Mouse (Mus musculus): ENCODE data around the gene Aph1a. TPM values are rescaled to one million over a fixed set of nuclear protein-coding genes. Genes with fewer than 3 reads are reported as not detected.

Gene Aph1a
- polyA plus RNA-seq, 1 experiment from 2014 or later: 36.6 TPM

DNA sequence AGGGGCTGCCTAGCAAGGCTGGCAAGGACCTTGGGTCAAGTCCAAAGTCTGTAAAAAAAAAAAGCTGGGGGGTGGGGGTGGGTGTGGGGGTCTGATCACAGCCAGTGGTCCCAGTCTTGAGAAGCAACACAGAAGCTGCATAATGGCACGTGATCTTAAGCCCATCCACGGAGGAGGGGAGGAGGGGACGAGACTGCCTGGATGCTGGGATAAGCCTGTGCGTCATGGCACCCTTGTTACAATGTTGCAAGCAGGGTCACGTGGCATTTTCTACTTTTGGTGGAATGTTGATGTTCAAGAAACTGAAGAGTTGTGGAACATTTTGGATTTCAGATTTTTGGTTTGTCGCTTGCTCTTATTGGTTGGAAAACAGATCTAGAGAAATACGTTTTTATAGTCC is 49.5 kb downstream of the Aph1a start:
- 96% methylated on average over 7 of the region's 7 CpGs for WGBS

DNA sequence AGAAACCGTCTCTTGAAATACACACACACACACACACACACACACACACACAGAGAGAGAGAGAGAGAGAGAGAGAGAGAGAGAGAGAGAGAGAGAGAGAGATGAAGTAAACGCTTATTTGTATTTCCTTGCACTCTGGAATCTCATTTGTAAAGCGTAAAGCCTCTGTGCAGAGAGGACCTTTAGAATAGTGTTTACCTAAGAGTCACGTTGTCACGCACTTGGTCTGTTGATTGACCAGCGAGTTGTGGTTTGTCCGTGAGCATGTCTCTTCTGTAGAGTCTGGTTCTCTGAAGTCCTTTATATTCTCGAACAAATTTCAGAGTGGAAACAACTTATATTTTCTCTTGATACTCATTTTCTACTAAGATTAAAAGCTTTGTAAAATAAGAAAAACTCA is 51.0 kb downstream of the Aph1a start:
- H3K4me3 ChIP-seq (ENCODE audit: low read depth, low read length): no peak overlapping the region
- no peak overlapping the region for H3K27ac ChIP-seq (replicated peaks; ENCODE audit: low read depth, low read length)
- H3K4me1 ChIP-seq (ENCODE audit: control insufficient read depth, insufficient read depth, low read length): no peaks in the 10 kb centered on the region
- H3K4me2 ChIP-seq (ENCODE audit: low read depth, low read length): no peak overlapping the region
- H3K36me3 ChIP-seq (ENCODE audit: control insufficient read depth, insufficient read depth, low read length): peaks cover 70% of the 10 kb centered on the region
- no peak overlapping the region for H3K9ac ChIP-seq (ENCODE audit: low read depth, low read length)
- no peaks in the 10 kb centered on the region for H3K27me3 ChIP-seq (replicated peaks; ENCODE audit: control insufficient read depth, insufficient read depth, low read length)
- no peak for ATAC-seq (ENCODE audit: low read depth)
- H3K9me3 ChIP-seq (ENCODE audit: control insufficient read depth, low read length): no peaks in the 10 kb centered on the region
- no peak for DNase-seq (ENCODE audit: low spot score)
- 88% methylated on average over 8 of the region's 8 CpGs for WGBS

More for the DNA sequence above, 49.5 kb downstream of the Aph1a start:
- no peaks in the 10 kb centered on the region for H3K4me1 ChIP-seq (ENCODE audit: control insufficient read depth, insufficient read depth, low read length)
- DNase-seq (ENCODE audit: low spot score) (no peak), ATAC-seq (ENCODE audit: low read depth) (no peak)
- H3K36me3 ChIP-seq (ENCODE audit: control insufficient read depth, insufficient read depth, low read length): peaks cover 85% of the 10 kb centered on the region
- no peaks in the 10 kb centered on the region for H3K9me3 ChIP-seq (ENCODE audit: control insufficient read depth, low read length)
- no peaks in the 10 kb centered on the region for H3K27me3 ChIP-seq (replicated peaks; ENCODE audit: control insufficient read depth, insufficient read depth, low read length)
- no peak overlapping the region for H3K9ac ChIP-seq (ENCODE audit: low read depth, low read length)
- no peak overlapping the region for H3K27ac ChIP-seq (replicated peaks; ENCODE audit: low read depth, low read length)
- H3K4me2 ChIP-seq (ENCODE audit: low read depth, low read length): no peak overlapping the region
- no peak overlapping the region for H3K4me3 ChIP-seq (ENCODE audit: low read depth, low read length)

DNA sequence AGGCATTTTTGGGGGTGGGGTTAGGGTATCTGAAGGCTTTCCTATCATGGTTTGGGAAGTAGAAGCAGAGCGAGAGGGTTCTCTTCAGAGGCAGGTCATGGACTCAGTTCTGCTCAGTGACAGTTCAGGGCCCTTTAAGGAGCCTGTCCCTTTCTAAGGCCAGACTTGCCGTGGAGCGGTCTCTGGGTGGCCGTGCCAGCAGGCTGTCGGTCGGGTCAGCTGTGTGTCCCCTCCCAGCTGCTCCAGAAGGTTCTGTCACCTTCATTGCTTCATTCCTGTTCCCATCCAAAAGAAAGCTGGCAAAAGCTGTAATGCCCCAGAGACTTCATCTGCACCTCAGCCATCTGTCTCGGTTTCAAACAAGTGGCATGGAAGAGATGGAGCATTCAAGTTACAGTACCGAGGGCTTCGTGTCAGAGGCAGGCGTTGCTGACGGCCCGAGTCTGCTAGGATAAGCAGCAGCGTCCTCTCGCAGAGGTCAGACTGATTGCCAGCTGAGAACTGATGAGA is 52.0 kb downstream of the Aph1a start:
- Histone ChIP-seq H3K9ac (ENCODE audit: low read depth, low read length) (no peak overlapping the region), H3K9me3 (ENCODE audit: control insufficient read depth, low read length) (no peaks in the 10 kb centered on the region), H3K4me2 (ENCODE audit: low read depth, low read length) (no peak overlapping the region), H3K4me1 (ENCODE audit: control insufficient read depth, insufficient read depth, low read length) (no peaks in the 10 kb centered on the region), H3K27ac (replicated peaks; ENCODE audit: low read depth, low read length) (no peak overlapping the region), H3K4me3 (ENCODE audit: low read depth, low read length) (no peak overlapping the region), H3K27me3 (replicated peaks; ENCODE audit: control insufficient read depth, insufficient read depth, low read length) (no peaks in the 10 kb centered on the region), H3K36me3 (ENCODE audit: control insufficient read depth, insufficient read depth, low read length) (peaks cover 59% of the 10 kb centered on the region)
- DNase-seq (ENCODE audit: low spot score) (no peak), ATAC-seq (ENCODE audit: low read depth) (no peak)
- 87% methylated on average over 14 of the region's 14 CpGs for WGBS

Other genes with a start within 250 kb of the Aph1a start
- 62.0 and 65.8 TPM in 2 replicates for gene Mcl1, start 235.2 kb upstream of the Aph1a start, polyA plus RNA-seq (2014; fragmentation: Nextera tagmentation; extraction: Ambion mirVana)
- gene Adamtsl4, start 206.1 kb upstream of the Aph1a start, polyA plus RNA-seq (2014; fragmentation: Nextera tagmentation; extraction: Ambion mirVana): 2.8 and 3.8 TPM in 2 replicates
- 12.8 and 16.8 TPM in 2 replicates for gene Ecm1, start 154.4 kb upstream of the Aph1a start, polyA plus RNA-seq (2014; fragmentation: Nextera tagmentation; extraction: Ambion mirVana)
- gene Tars2, start 133.8 kb upstream of the Aph1a start, polyA plus RNA-seq (2014; fragmentation: Nextera tagmentation; extraction: Ambion mirVana): 40.1 and 44.5 TPM in 2 replicates
- 20.5 and 21.2 TPM in 2 replicates for gene Rprd2, start 75.1 kb upstream of the Aph1a start, polyA plus RNA-seq (2014; fragmentation: Nextera tagmentation; extraction: Ambion mirVana)
- gene Prpf3, start 38.1 kb upstream of the Aph1a start, polyA plus RNA-seq (2014; fragmentation: Nextera tagmentation; extraction: Ambion mirVana): 41.9 and 46.0 TPM in 2 replicates
- gene Mrps21, start 22.4 kb upstream of the Aph1a start, polyA plus RNA-seq (2014; fragmentation: Nextera tagmentation; extraction: Ambion mirVana): 288 and 315 TPM in 2 replicates
- gene Ciart, start 11.7 kb upstream of the Aph1a start, polyA plus RNA-seq (2014; fragmentation: Nextera tagmentation; extraction: Ambion mirVana): 4.1 and 4.4 TPM in 2 replicates
- gene BC028528, start 2.0 kb upstream of the Aph1a start, polyA plus RNA-seq (2014; fragmentation: Nextera tagmentation; extraction: Ambion mirVana): 19.3 and 20.1 TPM in 2 replicates
- gene Car14, start 10.7 kb downstream of the Aph1a start, polyA plus RNA-seq (2014; fragmentation: Nextera tagmentation; extraction: Ambion mirVana): 3.7 and 5.6 TPM in 2 replicates
- 62.6 and 64.2 TPM in 2 replicates for gene Anp32e, start 35.3 kb downstream of the Aph1a start, polyA plus RNA-seq (2014; fragmentation: Nextera tagmentation; extraction: Ambion mirVana)
- gene Plekho1, start 102.0 kb downstream of the Aph1a start, polyA plus RNA-seq (2014; fragmentation: Nextera tagmentation; extraction: Ambion mirVana): 40.5 and 43.2 TPM in 2 replicates
- gene Vps45, start 164.5 kb downstream of the Aph1a start, polyA plus RNA-seq (2014; fragmentation: Nextera tagmentation; extraction: Ambion mirVana): 24.4 and 25.7 TPM in 2 replicates
- gene Otud7b, start 210.6 kb downstream of the Aph1a start, polyA plus RNA-seq (2014; fragmentation: Nextera tagmentation; extraction: Ambion mirVana): 17.6 and 20.0 TPM in 2 replicates